Mouse (Mus musculus): ENCODE measurements around the gene Eln. TPM values are rescaled to one million over a fixed set of nuclear protein-coding genes. Genes with fewer than 3 reads are reported as not detected.

Gene Eln
- polyA plus RNA-seq, 1 experiment = 14.0 TPM

DNA sequence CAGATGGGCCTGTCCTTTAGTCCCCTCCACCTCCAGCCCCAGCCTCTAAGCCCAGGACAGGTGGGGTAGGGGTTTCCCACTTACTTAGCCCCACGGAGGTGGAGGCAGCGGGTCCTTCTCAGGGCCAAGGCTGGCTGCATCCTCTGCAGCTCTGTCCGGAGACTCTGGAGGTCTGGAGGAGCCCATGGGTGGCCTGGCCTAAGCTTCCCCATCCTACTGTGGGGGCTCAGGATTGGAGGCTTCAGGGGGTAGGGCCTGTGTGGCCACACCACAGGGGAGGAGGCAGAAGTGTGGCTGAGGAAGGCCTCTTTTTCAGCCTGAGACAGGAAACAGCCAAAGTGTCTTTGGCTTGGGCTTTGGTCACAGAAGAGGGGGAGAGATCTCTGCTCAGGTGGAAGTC, 69.1 kb downstream of the Eln start:
- H3K4me1 ChIP-seq (ENCODE audit: control insufficient read depth, insufficient read depth, insufficient read length, low read length) = peaks cover 18% of the 10 kb centered on the region
- 75% methylated on average over 3 of the region's 3 CpGs for WGBS

DNA sequence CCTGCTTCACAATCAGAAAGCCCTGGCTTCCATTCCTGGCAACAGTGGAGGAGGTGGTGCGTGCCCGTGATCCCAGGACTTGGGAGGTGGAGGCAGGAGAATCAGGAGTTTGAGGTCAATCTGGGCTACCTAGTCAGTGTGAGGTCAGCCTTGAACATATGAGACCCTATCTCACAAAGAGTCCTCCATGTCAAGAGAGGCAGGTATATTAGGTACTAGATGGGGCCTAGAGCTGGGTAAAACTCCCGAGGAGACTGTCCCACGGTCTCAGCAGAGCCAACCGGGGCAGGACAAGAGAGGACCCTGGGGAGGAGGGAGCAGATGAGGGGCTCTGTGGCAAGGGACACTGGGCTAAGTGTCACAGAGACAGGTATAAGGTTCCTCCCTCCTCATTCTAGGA, 69.6 kb downstream of the Eln start:
- TF ChIP-seq CTCF (IDR thresholded peaks at IDR 0.05; ENCODE audit: extremely low read depth, insufficient read length, insufficient replicate concordance, low read depth, low read length) (no peak), POLR2A (IDR thresholded peaks at IDR 0.05; ENCODE audit: low read depth, low read length) (no peak)
- H3K27ac ChIP-seq (ENCODE audit: insufficient read depth, low read depth, low read length) = peak overlapping the region; percentile 17

More for the DNA sequence above, 69.1 kb downstream of the Eln start:
- no peaks in the 10 kb centered on the region for H3K27me3 ChIP-seq (ENCODE audit: control insufficient read depth, insufficient read depth, low read length)
- H3K4me3 ChIP-seq (ENCODE audit: low read depth, low read length) = peak overlapping the region; percentile 46
- TF ChIP-seq POLR2A (IDR thresholded peaks at IDR 0.05; ENCODE audit: low read depth, low read length) (peak; percentile 42; the same call in 1 of the 2 replicates), CTCF (IDR thresholded peaks at IDR 0.05; ENCODE audit: extremely low read depth, insufficient read length, insufficient replicate concordance, low read depth, low read length) (no peak)
- H3K36me3 ChIP-seq (ENCODE audit: control insufficient read depth, insufficient read depth, low read length) = no peaks in the 10 kb centered on the region
- peak overlapping the region; percentile 26; the same call in 1 of the 2 replicates for H3K27ac ChIP-seq (ENCODE audit: insufficient read depth, low read depth, low read length)

GRCm38 (mm10) chr5:134675956-134676759, 71.0 kb downstream of the Eln start:
- Histone ChIP-seq H3K4me1 (ENCODE audit: control insufficient read depth, insufficient read depth, insufficient read length, low read length) (peaks cover 18% of the 10 kb centered on the region), H3K27ac (ENCODE audit: insufficient read depth, low read depth, low read length) (peak overlapping the region; percentile 40), H3K36me3 (ENCODE audit: control insufficient read depth, insufficient read depth, low read length) (no peaks in the 10 kb centered on the region), H3K27me3 (ENCODE audit: control insufficient read depth, insufficient read depth, low read length) (no peaks in the 10 kb centered on the region), H3K4me3 (ENCODE audit: low read depth, low read length) (peak overlapping the region; percentile 45)
- 8% methylated on average over 14 of the region's 14 CpGs for WGBS
- TF ChIP-seq CTCF (IDR thresholded peaks at IDR 0.05; ENCODE audit: extremely low read depth, insufficient read length, insufficient replicate concordance, low read depth, low read length) (no peak), POLR2A (IDR thresholded peaks at IDR 0.05; ENCODE audit: low read depth, low read length) (no peak)

More for the DNA sequence above, 69.6 kb downstream of the Eln start:
- Histone ChIP-seq H3K36me3 (ENCODE audit: control insufficient read depth, insufficient read depth, low read length) (no peaks in the 10 kb centered on the region), H3K4me3 (ENCODE audit: low read depth, low read length) (peak overlapping the region; percentile 46), H3K27me3 (ENCODE audit: control insufficient read depth, insufficient read depth, low read length) (no peaks in the 10 kb centered on the region), H3K4me1 (ENCODE audit: control insufficient read depth, insufficient read depth, insufficient read length, low read length) (peaks cover 18% of the 10 kb centered on the region)
- 88% methylated on average over 5 of the region's 5 CpGs for WGBS

- no peak overlapping the region for H3K27ac ChIP-seq (ENCODE audit: insufficient read depth, low read depth, low read length)
- no peaks in the 10 kb centered on the region for H3K36me3 ChIP-seq (ENCODE audit: control insufficient read depth, insufficient read depth, low read length)
- 76% methylated on average over 5 of the region's 5 CpGs for WGBS
- H3K4me3 ChIP-seq (ENCODE audit: low read depth, low read length) = no peak overlapping the region
- no peaks in the 10 kb centered on the region for H3K27me3 ChIP-seq (ENCODE audit: control insufficient read depth, insufficient read depth, low read length)
- H3K4me1 ChIP-seq (ENCODE audit: control insufficient read depth, insufficient read depth, insufficient read length, low read length) = peaks cover 15% of the 10 kb centered on the region
- TF ChIP-seq POLR2A (IDR thresholded peaks at IDR 0.05; ENCODE audit: low read depth, low read length) = no peak
- TF ChIP-seq CTCF (IDR thresholded peaks at IDR 0.05; ENCODE audit: extremely low read depth, insufficient read length, insufficient replicate concordance, low read depth, low read length) = no peak
These were observed 72.1 kb downstream of the Eln start for GRCm38 (mm10) chr5:134674977-134675376.

GRCm38 (mm10) chr5:134672611-134673010, 74.5 kb downstream of the Eln start:
- H3K27ac ChIP-seq (ENCODE audit: insufficient read depth, low read depth, low read length) = no peak overlapping the region
- no peaks in the 10 kb centered on the region for H3K36me3 ChIP-seq (ENCODE audit: control insufficient read depth, insufficient read depth, low read length)
- no peak for TF ChIP-seq POLR2A (IDR thresholded peaks at IDR 0.05; ENCODE audit: low read depth, low read length)
- no peak for TF ChIP-seq CTCF (IDR thresholded peaks at IDR 0.05; ENCODE audit: extremely low read depth, insufficient read length, insufficient replicate concordance, low read depth, low read length)
- H3K4me1 ChIP-seq (ENCODE audit: control insufficient read depth, insufficient read depth, insufficient read length, low read length) = peaks cover 12% of the 10 kb centered on the region
- WGBS = 93% methylated on average over 6 of the region's 6 CpGs
- no peaks in the 10 kb centered on the region for H3K27me3 ChIP-seq (ENCODE audit: control insufficient read depth, insufficient read depth, low read length)
- no peak overlapping the region for H3K4me3 ChIP-seq (ENCODE audit: low read depth, low read length)

GRCm38 (mm10) chr5:134672198-134672516, 75.0 kb downstream of the Eln start:
- Histone ChIP-seq H3K27ac (ENCODE audit: insufficient read depth, low read depth, low read length) (no peak overlapping the region), H3K4me3 (ENCODE audit: low read depth, low read length) (no peak overlapping the region), H3K27me3 (ENCODE audit: control insufficient read depth, insufficient read depth, low read length) (no peaks in the 10 kb centered on the region), H3K36me3 (ENCODE audit: control insufficient read depth, insufficient read depth, low read length) (no peaks in the 10 kb centered on the region), H3K4me1 (ENCODE audit: control insufficient read depth, insufficient read depth, insufficient read length, low read length) (peaks cover 12% of the 10 kb centered on the region)
- no peak for TF ChIP-seq CTCF (IDR thresholded peaks at IDR 0.05; ENCODE audit: extremely low read depth, insufficient read length, insufficient replicate concordance, low read depth, low read length)
- no peak for TF ChIP-seq POLR2A (IDR thresholded peaks at IDR 0.05; ENCODE audit: low read depth, low read length)
- 90% methylated on average over 1 of the region's 1 CpGs for WGBS

- Histone ChIP-seq H3K4me1 (ENCODE audit: control insufficient read depth, insufficient read depth, insufficient read length, low read length) (peaks cover 10% of the 10 kb centered on the region), H3K27ac (ENCODE audit: insufficient read depth, low read depth, low read length) (no peak overlapping the region), H3K27me3 (ENCODE audit: control insufficient read depth, insufficient read depth, low read length) (no peaks in the 10 kb centered on the region), H3K36me3 (ENCODE audit: control insufficient read depth, insufficient read depth, low read length) (no peaks in the 10 kb centered on the region), H3K4me3 (ENCODE audit: low read depth, low read length) (no peak overlapping the region)
- WGBS = 79% methylated on average over 17 of the region's 17 CpGs
- TF ChIP-seq CTCF (IDR thresholded peaks at IDR 0.05; ENCODE audit: extremely low read depth, insufficient read length, insufficient replicate concordance, low read depth, low read length) (no peak), POLR2A (IDR thresholded peaks at IDR 0.05; ENCODE audit: low read depth, low read length) (no peak)
These were observed 75.6 kb downstream of the Eln start for GRCm38 (mm10) chr5:134671335-134672197.
